Mouse (Mus musculus) stomach, postnatal 0 days (tissue): ENCODE data around the gene Hs6st1.

Experiments used
- CTCF ChIP-seq: IDR thresholded peaks from 2 replicates; pipeline ENCODE4 v1.5.1; 2016; ENCODE audit warnings: antibody characterized with exemption, low read depth, mild to moderate bottlenecking, moderate library complexity
- EP300 ChIP-seq: optimal IDR thresholded peaks from 2 replicates; pipeline ENCODE3; 2016; ENCODE audit warnings: antibody characterized with exemption

DNA sequence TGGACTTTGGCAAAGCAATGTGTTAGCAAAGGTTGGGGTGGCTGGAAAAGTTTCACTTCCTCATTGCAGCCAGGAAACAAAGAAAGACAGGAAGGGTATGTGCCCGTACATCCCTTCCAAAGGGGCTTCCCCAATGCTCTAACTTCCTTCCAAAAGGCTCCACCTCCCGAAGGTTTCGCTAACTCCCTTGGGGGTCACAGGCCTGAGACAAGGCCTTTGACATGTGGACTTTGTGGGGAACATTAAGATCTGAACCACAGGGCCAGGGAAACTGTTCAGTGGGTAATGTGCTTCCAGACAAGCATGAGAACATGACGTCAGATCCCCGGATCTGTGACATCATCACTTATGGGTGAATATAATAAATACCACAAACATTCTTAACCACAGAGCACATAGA, 15.5 kb upstream of the Hs6st1 start:
- TF ChIP-seq CTCF (no peak), EP300 (no peak)
